Mouse (Mus musculus): ENCODE data around the gene Zic4. TPM values are rescaled to one million over a fixed set of nuclear protein-coding genes. Genes with fewer than 3 reads are reported as not detected.
A peak's percentile ranks its signal among the peaks of the same experiment; 100 is the strongest.

The Zic4 gene
- polyA plus RNA-seq, 1 experiment from 2014 or later: 0.27 TPM

DNA sequence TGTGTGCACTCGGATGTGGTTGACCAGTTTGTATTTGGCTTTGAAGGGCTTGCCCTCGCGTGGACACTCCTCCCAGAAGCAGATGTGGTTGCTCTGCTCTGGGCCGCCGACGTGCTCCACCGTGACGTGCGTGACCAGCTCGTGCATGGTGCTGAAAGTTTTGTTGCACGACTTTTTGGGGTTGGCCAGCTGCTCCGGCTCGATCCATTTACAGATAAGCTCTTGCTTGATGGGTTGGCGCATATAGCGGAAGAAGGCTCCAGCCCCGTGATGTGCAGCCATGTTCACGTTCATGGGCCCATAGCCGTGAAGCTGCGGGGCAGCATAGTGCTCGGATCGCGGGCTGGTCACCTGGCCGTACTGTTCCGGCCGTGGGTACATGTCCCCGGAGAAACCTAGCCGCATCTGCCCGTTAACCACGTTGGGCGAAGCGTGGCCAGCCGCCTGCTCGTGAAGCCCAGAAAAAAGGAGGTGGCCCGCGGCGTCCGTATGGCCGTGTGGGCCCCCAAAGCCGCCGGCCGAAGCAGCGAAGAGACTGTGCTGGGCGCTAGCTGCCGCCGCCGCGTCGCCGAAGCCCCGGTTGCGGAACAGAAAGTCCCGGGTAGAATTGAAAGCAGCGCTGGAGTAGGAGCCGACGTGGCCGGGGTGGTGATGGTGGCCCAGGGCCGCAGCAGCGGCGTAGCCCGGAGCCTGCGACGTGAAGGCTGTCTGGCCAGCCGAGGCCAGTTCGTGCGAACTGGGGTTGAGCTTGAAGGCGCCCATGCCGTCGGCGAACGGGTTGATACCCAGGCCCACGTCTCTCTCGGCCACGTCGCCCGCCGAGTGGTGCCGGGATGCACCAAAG, 2.1 kb downstream of the Zic4 start:
- 2% methylated on average over 77 of the region's 77 CpGs for WGBS
- H3K9ac ChIP-seq: no peak overlapping the region
- peak overlapping the region; percentile 33 for H3K4me3 ChIP-seq
- peak overlapping the region; percentile 53 for H3K4me2 ChIP-seq
- peaks cover 23% of the 10 kb centered on the region for H3K4me1 ChIP-seq (replicated peaks)
- peaks cover 91% of the 10 kb centered on the region for H3K27me3 ChIP-seq (replicated peaks)
- H3K36me3 ChIP-seq: no peaks in the 10 kb centered on the region
- H3K27ac ChIP-seq (ENCODE audit: poor library complexity, severe bottlenecking): no peak overlapping the region
- peak; percentile 49 for ATAC-seq (ENCODE audit: insufficient number of reproducible peaks, low FRiP score)
- 0 out of 2 replicates have a peak, but pooled peaks cover 2% of the 10 kb centered on the region for H3K9me3 ChIP-seq (replicated peaks)

DNA sequence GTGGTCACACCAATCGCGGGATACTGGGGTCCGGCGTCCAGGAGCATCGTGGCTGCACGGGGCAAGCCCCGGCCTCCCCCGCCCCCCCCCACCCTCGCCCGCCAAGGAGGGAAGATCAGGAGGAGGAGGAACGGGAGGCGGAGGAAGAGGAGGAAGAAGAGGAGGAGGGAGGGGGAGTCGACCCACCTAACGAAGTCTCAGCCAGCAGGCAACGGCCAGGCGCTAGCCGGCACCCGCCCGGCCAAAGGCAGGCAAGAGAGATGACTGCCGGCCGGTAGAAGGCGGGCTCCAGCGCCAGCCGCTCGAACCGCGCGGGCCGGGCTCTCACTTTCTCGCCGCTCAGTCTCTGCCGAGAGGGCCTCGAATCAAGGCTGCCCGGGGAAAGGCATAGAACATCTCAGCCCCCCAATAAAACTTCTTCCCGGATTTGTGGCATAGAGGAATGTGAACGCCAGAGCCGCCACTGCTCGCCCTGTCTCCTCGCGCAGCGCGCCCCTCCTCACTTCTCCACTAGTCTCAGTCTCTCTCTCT, 2.8 kb downstream of the Zic4 start:
- ATAC-seq (ENCODE audit: insufficient number of reproducible peaks, low FRiP score): no peak
- peaks cover 94% of the 10 kb centered on the region for H3K27me3 ChIP-seq (replicated peaks)
- H3K4me1 ChIP-seq (replicated peaks): peaks cover 23% of the 10 kb centered on the region
- H3K27ac ChIP-seq (ENCODE audit: poor library complexity, severe bottlenecking): no peak overlapping the region
- no peak overlapping the region; the same call in 1 of the 2 replicates for H3K9ac ChIP-seq
- under 1% methylated on average over 39 of the region's 42 CpGs for WGBS
- peak overlapping the region; percentile 33 for H3K4me3 ChIP-seq
- H3K4me2 ChIP-seq: peak overlapping the region; percentile 53
- H3K36me3 ChIP-seq: no peaks in the 10 kb centered on the region
- 0 out of 2 replicates have a peak, but pooled peaks cover 2% of the 10 kb centered on the region for H3K9me3 ChIP-seq (replicated peaks)

DNA sequence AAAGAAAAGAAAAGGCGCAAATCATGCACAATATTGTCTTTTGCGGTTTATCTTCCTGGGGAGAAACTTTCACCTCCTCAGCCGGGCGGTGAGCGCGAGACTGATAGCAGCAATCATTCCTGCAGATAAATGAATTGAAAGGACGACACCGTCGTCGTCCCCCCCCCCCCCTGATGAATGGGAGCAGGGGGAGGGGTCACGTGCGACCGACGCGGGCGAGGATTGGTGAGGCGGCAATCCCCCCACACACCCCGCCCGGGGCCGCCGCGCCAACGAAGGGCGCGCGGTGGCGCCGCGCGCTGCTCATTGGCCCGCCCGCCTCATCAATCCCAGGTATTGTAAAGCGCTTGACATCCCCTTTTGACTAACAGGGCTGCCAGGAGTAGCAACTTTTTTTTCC, 3.5 kb downstream of the Zic4 start, which contains the start of gene Zic1:
Zic1 (minus strand) TSS at position 147 of the 400 bp plus-strand sequence.
- ATAC-seq (ENCODE audit: insufficient number of reproducible peaks, low FRiP score): no peak
- Histone ChIP-seq H3K27me3 (replicated peaks) (peaks cover 97% of the 10 kb centered on the region), H3K9ac (no peak within 1 kb of the TSS; the same call in 1 of the 2 replicates), H3K27ac (ENCODE audit: poor library complexity, severe bottlenecking) (no peak within 1 kb of the TSS), H3K4me2 (peak within 1 kb of the TSS; percentile 53), H3K4me1 (replicated peaks) (peaks cover 23% of the 10 kb centered on the region), H3K4me3 (peak within 1 kb of the TSS; percentile 33), H3K36me3 (no peaks in the 10 kb centered on the region), H3K9me3 (replicated peaks) (0 out of 2 replicates have a peak, but pooled peaks cover 2% of the 10 kb centered on the region)
- WGBS: under 1% methylated on average over 33 of the region's 33 CpGs

DNA sequence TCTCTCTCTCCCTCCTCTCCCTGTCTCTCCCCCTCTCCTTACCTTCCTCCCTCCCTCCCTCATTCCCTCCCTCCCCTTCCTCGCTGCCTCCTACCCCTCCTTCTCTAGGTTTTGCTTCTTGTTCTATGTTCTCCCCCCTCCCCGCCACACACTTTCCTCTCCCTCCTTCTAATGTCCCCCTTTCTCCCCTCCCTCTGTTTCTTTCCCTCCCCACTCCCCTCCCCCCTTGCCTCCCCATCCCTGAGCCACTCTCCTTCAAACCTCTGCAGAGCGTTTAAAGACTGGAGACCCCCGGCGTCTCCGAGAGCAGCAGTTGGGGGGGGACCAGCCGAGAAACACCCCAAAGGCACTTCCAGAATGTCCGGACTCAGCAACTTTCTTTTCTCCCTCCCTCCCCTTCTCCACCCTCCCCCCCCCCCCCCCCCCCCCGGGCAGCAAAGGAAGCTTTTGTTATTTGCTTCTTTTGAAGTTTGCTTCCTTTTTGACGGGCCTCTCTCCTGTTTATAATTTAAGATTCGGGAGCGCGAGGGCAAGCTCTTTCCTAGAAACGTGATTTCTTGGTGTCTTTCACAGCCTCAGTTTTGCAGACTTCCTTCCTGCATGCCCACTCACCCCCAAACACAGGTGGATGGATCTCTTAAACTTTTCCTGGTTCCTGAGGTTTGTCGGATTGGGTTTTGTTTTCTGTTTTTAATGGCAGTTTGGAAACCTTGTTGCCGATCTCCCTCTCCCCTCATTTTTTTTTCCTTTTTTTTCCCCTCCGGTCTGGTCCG, 4.2 kb downstream of the Zic4 start:
- H3K4me2 ChIP-seq: no peak overlapping the region
- peaks cover 23% of the 10 kb centered on the region for H3K4me1 ChIP-seq (replicated peaks)
- 0 out of 2 replicates have a peak, but pooled peaks cover 2% of the 10 kb centered on the region for H3K9me3 ChIP-seq (replicated peaks)
- H3K27ac ChIP-seq (ENCODE audit: poor library complexity, severe bottlenecking): no peak overlapping the region
- ATAC-seq (ENCODE audit: insufficient number of reproducible peaks, low FRiP score): no peak
- no peaks in the 10 kb centered on the region for H3K36me3 ChIP-seq
- H3K9ac ChIP-seq: no peak overlapping the region
- peaks cover 99% of the 10 kb centered on the region for H3K27me3 ChIP-seq (replicated peaks)
- no peak overlapping the region for H3K4me3 ChIP-seq
- under 1% methylated on average over 17 of the region's 18 CpGs for WGBS

DNA sequence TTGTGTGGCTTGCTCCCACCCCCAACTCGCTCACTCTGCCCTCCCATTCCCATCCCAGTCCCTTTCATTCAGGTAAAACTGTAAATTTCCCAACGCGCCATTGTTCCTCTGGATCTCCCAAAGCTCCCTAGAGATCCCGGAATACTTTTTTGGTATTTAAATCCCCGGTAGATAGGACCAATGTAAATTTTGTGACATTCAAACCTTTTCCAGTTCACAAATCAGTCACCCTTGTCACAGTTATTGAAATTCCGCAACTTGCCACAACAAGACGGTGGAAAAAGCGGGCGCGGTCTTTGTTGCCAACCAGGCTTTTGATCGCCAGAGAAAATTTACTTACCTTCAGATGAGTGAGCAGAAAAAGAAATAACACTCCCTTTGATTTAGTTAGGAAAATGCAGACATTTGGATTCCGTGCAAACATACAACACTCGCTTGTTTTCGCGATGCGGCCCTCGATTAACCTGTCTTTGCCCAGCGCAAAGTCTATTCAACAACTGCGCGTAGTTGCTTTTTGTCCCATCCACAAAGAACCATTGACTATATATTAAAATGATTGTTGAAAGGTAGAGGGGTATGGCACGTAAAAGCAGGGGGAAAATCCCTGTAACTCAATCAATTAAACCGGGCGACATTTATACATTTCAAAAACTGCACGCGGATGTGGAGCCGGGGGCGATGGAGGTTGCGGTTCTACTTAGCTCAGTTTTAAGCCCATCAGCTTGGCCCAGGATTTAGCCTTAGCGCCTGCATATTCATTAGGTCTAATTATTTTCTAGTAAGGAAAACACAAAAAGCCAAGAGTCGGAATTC, 5.0 kb downstream of the Zic4 start:
- H3K27ac ChIP-seq (ENCODE audit: poor library complexity, severe bottlenecking): no peak overlapping the region

DNA sequence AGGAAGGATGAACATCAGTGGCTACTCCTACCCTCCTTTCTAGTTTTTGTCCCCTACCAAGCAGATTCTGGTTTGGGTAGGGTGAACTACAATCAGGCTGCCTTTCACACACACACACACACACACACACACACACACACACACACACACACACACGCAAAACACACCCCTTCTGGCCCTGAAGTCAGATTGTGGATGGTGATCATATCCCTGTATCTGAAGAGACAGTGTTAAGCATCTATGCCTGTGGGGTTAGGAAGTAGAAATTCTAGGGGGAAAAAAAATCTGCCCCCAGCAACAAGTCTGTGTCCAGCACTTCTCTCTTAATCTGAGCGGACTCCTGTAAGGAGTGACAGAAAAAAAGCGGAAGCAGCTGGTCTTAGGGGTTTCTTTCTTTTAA, 5.9 kb downstream of the Zic4 start:
- no peak overlapping the region for H3K27ac ChIP-seq (ENCODE audit: poor library complexity, severe bottlenecking)
- 0 out of 2 replicates have a peak, but pooled peaks cover 2% of the 10 kb centered on the region for H3K9me3 ChIP-seq (replicated peaks)
- H3K4me3 ChIP-seq: no peak overlapping the region
- H3K4me1 ChIP-seq (replicated peaks): peaks cover 14% of the 10 kb centered on the region; the same call in 1 of the 2 replicates
- WGBS: 3% methylated on average over 3 of the region's 3 CpGs
- no peak overlapping the region for H3K4me2 ChIP-seq
- H3K9ac ChIP-seq: no peak overlapping the region
- ATAC-seq (ENCODE audit: insufficient number of reproducible peaks, low FRiP score): no peak
- peaks cover 100% of the 10 kb centered on the region for H3K27me3 ChIP-seq (replicated peaks)
- no peaks in the 10 kb centered on the region for H3K36me3 ChIP-seq

More for the DNA sequence above, 5.0 kb downstream of the Zic4 start:
- Histone ChIP-seq H3K4me1 (replicated peaks) (peaks cover 17% of the 10 kb centered on the region), H3K27me3 (replicated peaks) (peaks cover 99% of the 10 kb centered on the region), H3K9me3 (replicated peaks) (0 out of 2 replicates have a peak, but pooled peaks cover 2% of the 10 kb centered on the region), H3K4me2 (no peak overlapping the region), H3K4me3 (no peak overlapping the region), H3K36me3 (no peaks in the 10 kb centered on the region), H3K9ac (no peak overlapping the region)
- ATAC-seq (ENCODE audit: insufficient number of reproducible peaks, low FRiP score): no peak
- WGBS: 2% methylated on average over 30 of the region's 30 CpGs

DNA sequence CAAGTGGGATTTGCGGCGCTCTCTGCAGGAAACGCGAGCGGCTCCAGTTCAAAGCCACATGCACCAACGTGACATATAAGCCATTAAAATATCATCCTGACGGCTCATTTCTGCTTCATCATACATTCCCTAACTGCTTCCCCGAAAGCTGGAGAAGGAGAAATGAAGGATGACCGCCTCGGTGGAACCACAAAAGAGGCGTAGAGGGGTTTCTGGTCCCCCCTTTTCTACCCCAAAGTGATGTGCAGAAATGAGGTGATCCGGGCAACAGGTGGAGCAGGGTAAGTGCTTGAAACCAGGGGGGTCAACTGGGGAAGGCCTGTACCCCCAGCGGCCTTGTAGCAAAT, 6.7 kb downstream of the Zic4 start:
- peaks cover 95% of the 10 kb centered on the region for H3K27me3 ChIP-seq (replicated peaks)
- H3K36me3 ChIP-seq: no peaks in the 10 kb centered on the region
- H3K4me1 ChIP-seq (replicated peaks): peaks cover 14% of the 10 kb centered on the region; the same call in 1 of the 2 replicates
- 4% methylated on average over 13 of the region's 13 CpGs for WGBS
- no peak overlapping the region for H3K4me2 ChIP-seq
- no peak overlapping the region for H3K4me3 ChIP-seq
- H3K9ac ChIP-seq: no peak overlapping the region
- no peak for ATAC-seq (ENCODE audit: insufficient number of reproducible peaks, low FRiP score)
- no peak overlapping the region for H3K27ac ChIP-seq (ENCODE audit: poor library complexity, severe bottlenecking)
- H3K9me3 ChIP-seq (replicated peaks): 0 out of 2 replicates have a peak, but pooled peaks cover 2% of the 10 kb centered on the region

DNA sequence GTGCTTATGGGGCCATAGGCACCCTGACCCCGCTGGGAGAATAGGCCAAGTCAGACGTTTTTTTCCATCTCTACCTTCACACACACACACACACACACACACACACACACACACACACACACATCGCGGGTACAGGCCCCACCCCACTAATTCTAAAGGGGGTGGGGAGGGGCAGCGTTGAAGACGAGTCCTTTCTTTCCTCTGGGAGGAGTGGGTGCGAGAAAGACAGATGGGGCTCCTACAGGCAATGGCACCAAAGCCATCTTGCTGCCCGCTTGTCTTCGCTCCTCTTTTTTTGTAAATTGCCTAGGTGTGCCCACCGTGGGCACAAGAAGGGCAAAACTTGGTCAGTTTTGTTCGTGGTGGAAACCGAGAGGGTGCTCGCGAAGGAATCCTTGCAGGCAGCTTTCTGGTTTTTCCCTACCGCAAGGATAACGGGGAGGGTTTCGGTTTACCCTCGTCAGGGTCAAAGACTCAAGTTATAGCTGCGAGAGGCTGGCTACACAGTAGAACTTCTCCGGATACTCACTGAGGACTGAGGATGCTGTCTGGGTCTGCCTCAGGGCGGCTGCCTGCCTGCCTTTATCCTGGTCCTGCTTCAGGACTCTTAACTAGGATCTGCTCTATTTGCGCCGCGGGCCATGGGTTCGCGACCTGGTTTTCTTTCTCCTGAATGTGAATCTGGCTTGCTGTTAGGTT, 7.2 kb downstream of the Zic4 start:
- Histone ChIP-seq H3K27me3 (replicated peaks) (peaks cover 94% of the 10 kb centered on the region), H3K4me1 (replicated peaks) (peaks cover 12% of the 10 kb centered on the region; the same call in 1 of the 2 replicates), H3K9ac (no peak overlapping the region), H3K27ac (ENCODE audit: poor library complexity, severe bottlenecking) (no peak overlapping the region), H3K9me3 (replicated peaks) (0 out of 2 replicates have a peak, but pooled peaks cover 2% of the 10 kb centered on the region), H3K36me3 (no peaks in the 10 kb centered on the region), H3K4me2 (no peak overlapping the region), H3K4me3 (no peak overlapping the region)
- WGBS: 2% methylated on average over 25 of the region's 26 CpGs
- ATAC-seq (ENCODE audit: insufficient number of reproducible peaks, low FRiP score): no peak

DNA sequence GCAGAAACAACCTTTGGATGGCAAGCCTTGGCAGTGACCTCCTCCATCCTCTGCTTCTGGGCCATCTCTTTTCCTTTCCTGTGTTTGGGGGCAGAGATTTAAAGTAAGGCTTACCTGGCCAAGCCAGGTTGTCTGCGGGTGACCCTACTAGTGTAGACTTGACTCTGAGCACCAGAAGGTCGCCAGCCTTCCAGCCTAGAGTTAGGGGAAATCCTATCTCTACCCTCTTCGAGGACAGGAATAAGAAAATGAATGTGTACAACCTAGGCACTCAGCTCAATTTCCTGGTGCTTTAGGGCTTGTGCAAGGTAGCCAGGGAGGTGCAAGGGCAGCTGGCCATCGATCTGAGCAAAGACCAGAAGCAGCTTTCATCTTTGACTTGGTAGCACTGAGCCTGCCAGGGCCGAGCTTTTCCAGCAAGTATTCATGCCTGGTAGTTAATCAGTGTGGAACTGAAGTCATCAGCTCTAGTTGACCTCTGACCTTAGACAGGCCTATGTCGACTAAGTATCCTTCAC, 8.0 kb downstream of the Zic4 start:
- no peak overlapping the region for H3K9ac ChIP-seq
- H3K4me3 ChIP-seq: no peak overlapping the region
- no peak for ATAC-seq (ENCODE audit: insufficient number of reproducible peaks, low FRiP score)
- no peak overlapping the region for H3K4me2 ChIP-seq
- H3K4me1 ChIP-seq (replicated peaks): peaks cover 3% of the 10 kb centered on the region; the same call in 1 of the 2 replicates
- WGBS: 14% methylated on average over 6 of the region's 6 CpGs
- no peaks in the 10 kb centered on the region for H3K36me3 ChIP-seq
- H3K27ac ChIP-seq (ENCODE audit: poor library complexity, severe bottlenecking): no peak overlapping the region
- H3K27me3 ChIP-seq (replicated peaks): peaks cover 92% of the 10 kb centered on the region
- H3K9me3 ChIP-seq (replicated peaks): 0 out of 2 replicates have a peak, but pooled peaks cover 2% of the 10 kb centered on the region

DNA sequence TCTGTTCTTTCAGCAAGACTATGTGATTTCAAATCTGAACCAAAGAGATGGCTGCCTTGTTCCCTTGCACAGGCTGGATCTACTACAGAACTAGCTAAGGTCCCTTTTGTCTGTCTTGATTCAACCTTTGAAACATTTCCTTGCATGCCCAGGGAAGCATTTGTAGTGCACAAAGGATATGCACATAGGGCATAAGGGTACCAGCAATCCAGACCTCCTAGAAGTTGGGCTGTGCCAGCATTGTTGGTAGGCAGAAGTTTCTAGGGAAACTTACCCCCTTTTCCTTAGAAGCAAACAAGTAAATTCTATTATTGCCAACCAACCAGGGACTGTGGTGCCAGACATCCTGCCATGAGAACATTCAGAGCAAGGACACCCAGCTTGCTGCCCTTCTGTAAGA, 8.8 kb downstream of the Zic4 start:
- H3K4me3 ChIP-seq: no peak overlapping the region
- peaks cover 92% of the 10 kb centered on the region for H3K27me3 ChIP-seq (replicated peaks)
- H3K36me3 ChIP-seq: no peaks in the 10 kb centered on the region
- ATAC-seq (ENCODE audit: insufficient number of reproducible peaks, low FRiP score): no peak
- H3K27ac ChIP-seq (ENCODE audit: poor library complexity, severe bottlenecking): no peak overlapping the region
- H3K9ac ChIP-seq: no peak overlapping the region
- H3K9me3 ChIP-seq (replicated peaks): 0 out of 2 replicates have a peak, but pooled peaks cover 2% of the 10 kb centered on the region
- H3K4me2 ChIP-seq: no peak overlapping the region
- H3K4me1 ChIP-seq (replicated peaks): no peaks in the 10 kb centered on the region

Measured in heart, embryonic 12.5 days (tissue).